Comparison of ENCODE assay signal across 8 mouse cellular contexts in genomic region chr3:51407870-51408560, GRCm38 (mm10). TPM values are rescaled to one million over a fixed set of nuclear protein-coding genes. Genes with fewer than 3 reads are reported as not detected.
DNase-seq lines count a peak whose midpoint lies in the region; ATAC-seq and TF ChIP-seq lines count a peak whose summit lies in the region.

No protein-coding gene starts in this region.

- H3K9me3 ChIP-seq in liver, postnatal 0 days (ENCODE audit: low read length): no peaks in the 10 kb centered on the region

- no peak for DNase-seq in heart, adult 2 months
- DNase-seq in heart, adult 11 months: no peak
- peak; percentile 25 to 52 for DNase-seq in heart, postnatal 10 days
- DNase-seq in liver, postnatal 0 days: no peak
- no peak for DNase-seq in urinary bladder, postnatal 14 days (ENCODE audit: low spot score)
- DNase-seq in left cerebral cortex, postnatal 10 days (ENCODE audit: extremely low spot score in 1 of 2, low spot score in 2 of 2): no peak

- no peak for TF ChIP-seq EP300 in heart, adult 2 months (IDR thresholded peaks at IDR 0.05; ENCODE audit: insufficient read depth, low read depth, low read length)
- no peak for TF ChIP-seq EP300 in liver, postnatal 0 days (IDR thresholded peaks at IDR 0.05; ENCODE audit: low read depth)

- H3K79me2 ChIP-seq in heart, adult 2 months (replicated peaks; ENCODE audit: control insufficient read depth, insufficient read depth, low read length): no peaks in the 10 kb centered on the region
- H3K79me2 ChIP-seq in C2C12 (ENCODE audit: control insufficient read depth, insufficient read depth): peaks cover 20% of the 10 kb centered on the region

- H3K4me3 ChIP-seq in heart, adult 2 months: peak overlapping the region; percentile 87
- peak overlapping the region; percentile 86 for H3K4me3 ChIP-seq in C2C12 (ENCODE audit: insufficient read depth, poor library complexity, severe bottlenecking)
- peak overlapping the region; percentile 82 for H3K4me3 ChIP-seq in brown adipose tissue, adult 24 weeks (ENCODE audit: insufficient read depth, low read depth, low read length)
- H3K4me3 ChIP-seq in liver, postnatal 0 days (ENCODE audit: low read depth, low read length): peak overlapping the region; percentile 90

- no peak for TF ChIP-seq POLR2A in heart, adult 2 months (IDR thresholded peaks at IDR 0.05; ENCODE audit: insufficient read depth, low read depth, low read length)

- peaks cover 1% of the 10 kb centered on the region; the same call in 1 of the 2 replicates for H3K4me1 ChIP-seq in heart, adult 2 months (ENCODE audit: control insufficient read depth, insufficient read depth, low read length)
- H3K4me1 ChIP-seq in brown adipose tissue, adult 24 weeks (ENCODE audit: control insufficient read depth, insufficient read depth, insufficient read length, low read length): peaks cover 3% of the 10 kb centered on the region; the same call in 1 of the 2 replicates
- H3K4me1 ChIP-seq in liver, postnatal 0 days (ENCODE audit: insufficient read depth): peaks cover 12% of the 10 kb centered on the region

- peaks cover 6% of the 10 kb centered on the region for H3K36me3 ChIP-seq in heart, adult 2 months (ENCODE audit: control insufficient read depth, insufficient read depth, low read length)
- peaks cover 33% of the 10 kb centered on the region for H3K36me3 ChIP-seq in C2C12 (ENCODE audit: control insufficient read depth, insufficient read depth)
- H3K36me3 ChIP-seq in liver, postnatal 0 days (replicated peaks; ENCODE audit: insufficient read depth, low read length): peaks cover 16% of the 10 kb centered on the region

- peak overlapping the region; percentile 98 for H3ac ChIP-seq in C2C12 (ENCODE audit: control insufficient read depth, insufficient read length, low read depth)

- H3K79me3 ChIP-seq in C2C12 (ENCODE audit: low read depth): peaks cover 2% of the 10 kb centered on the region

- intact Hi-C loops in heart, adult 2 months (cut with DNase I): loop anchor here (2.0 to 5.0 kb wide), 2 partner anchors 29 to 176 kb away; no protein-coding TSS in a partner anchor
- intact Hi-C loops in heart, postnatal 10 days (cut with DNase I): loop anchor here (2.0 to 5.0 kb wide), 3 partner anchors 29 to 176 kb away; no protein-coding TSS in a partner anchor
- intact Hi-C loops in left cerebral cortex, postnatal 10 days (cut with DNase I): no loop called here

- H3K27me3 ChIP-seq in heart, adult 2 months (ENCODE audit: control insufficient read depth, insufficient read depth, low read length): no peaks in the 10 kb centered on the region
- no peaks in the 10 kb centered on the region for H3K27me3 ChIP-seq in C2C12 (ENCODE audit: control insufficient read depth, insufficient read depth, insufficient read length)
- no peaks in the 10 kb centered on the region for H3K27me3 ChIP-seq in liver, postnatal 0 days (ENCODE audit: insufficient read depth, low read length)

- peak overlapping the region; percentile 94 for H3K9ac ChIP-seq in heart, adult 2 months (ENCODE audit: low read depth, low read length)
- H3K9ac ChIP-seq in liver, postnatal 0 days (replicated peaks): peak overlapping the region; percentile 88

- peak overlapping the region; percentile 85 for H3K27ac ChIP-seq in heart, adult 2 months
- peak overlapping the region; percentile 95 for H3K27ac ChIP-seq in brown adipose tissue, adult 24 weeks (replicated peaks; ENCODE audit: low read depth, low read length)
- peak overlapping the region; percentile 92 for H3K27ac ChIP-seq in liver, postnatal 0 days (ENCODE audit: low read depth)

- 17% methylated on average over 20 of the region's 20 CpGs for WGBS in heart, adult 2 months
- WGBS in liver, postnatal 0 days (ENCODE audit: insufficient replicate concordance): 21% methylated on average over 20 of the region's 20 CpGs

- no peak for TF ChIP-seq CTCF in heart, adult 2 months (IDR thresholded peaks at IDR 0.05)
- no peak for TF ChIP-seq CTCF in C2C12 (IDR thresholded peaks at IDR 0.05; ENCODE audit: control insufficient read depth, insufficient read depth, insufficient read length)
- TF ChIP-seq CTCF in liver, postnatal 0 days (IDR thresholded peaks at IDR 0.05; ENCODE audit: low read depth): no peak

- peak overlapping the region; percentile 80 for H3K4me2 ChIP-seq in liver, postnatal 0 days (ENCODE audit: low read depth, low read length)

- no peak; the same call in 1 of the 2 replicates for ATAC-seq in liver, postnatal 0 days

TF ChIP-seq in C2C12, 6 proteins besides CTCF, POLR2A, EP300 and RAD21:
- TF ChIP-seq MAX (IDR thresholded peaks at IDR 0.05): no peak
- no peak for TF ChIP-seq MYOD1 (IDR thresholded peaks at IDR 0.05; ENCODE audit: control insufficient read depth, insufficient read length, low read depth)
- TF ChIP-seq USF1 (IDR thresholded peaks at IDR 0.05; ENCODE audit: low read depth): no peak

RNA-seq across cellular contexts. Expression of gene Ndufc1, which starts 0.8 kb away (rescaled TPM):
- total RNA-seq in heart, adult 2 months (2021): 1,000 to 10,000 TPM; 1,555 to 1,819 TPM
- 526 and 770 TPM in 2 replicates for polyA plus RNA-seq in heart, adult 2 months (2012; rRNA removed)
- polyA plus RNA-seq in C2C12 (2012; fragmentation: generic; extraction: Trizol): 473 TPM
- 1,941 and 2,055 TPM in 2 replicates for polyA plus RNA-seq in brown adipose tissue, adult 24 weeks (2012; ENCODE audit: insufficient read depth, insufficient read length, missing spikeins)
- 1,000 to 10,000 TPM; 1,294 to 1,362 TPM for total RNA-seq in heart, postnatal 10 days (2021)
- polyA plus RNA-seq in liver, postnatal 0 days (2015; fragmentation: Nextera tagmentation; extraction: Ambion mirVana): 766 and 780 TPM in 2 replicates
- 100 to 1,000 TPM; 341 to 350 TPM for total RNA-seq in left cerebral cortex, postnatal 10 days (2021)

RNA-seq across cellular contexts. Expression of gene Naa15, which starts 6.9 kb away (rescaled TPM):
- 10 to 100 TPM; 45.9 to 55.0 TPM for total RNA-seq in heart, adult 2 months (2021)
- 4.9 and 10.8 TPM in 2 replicates for polyA plus RNA-seq in heart, adult 2 months (2012; rRNA removed)
- 13.3 TPM for polyA plus RNA-seq in C2C12 (2012; fragmentation: generic; extraction: Trizol)
- 22.5 and 26.8 TPM in 2 replicates for polyA plus RNA-seq in brown adipose tissue, adult 24 weeks (2012; ENCODE audit: insufficient read depth, insufficient read length, missing spikeins)
- total RNA-seq in heart, postnatal 10 days (2021): 10 to 100 TPM; 48.4 to 48.6 TPM
- 11.3 and 11.9 TPM in 2 replicates for polyA plus RNA-seq in liver, postnatal 0 days (2015; fragmentation: Nextera tagmentation; extraction: Ambion mirVana)
- total RNA-seq in left cerebral cortex, postnatal 10 days (2021): 10 to 100 TPM; 48.0 to 56.5 TPM

RNA-seq across cellular contexts. Expression of gene Mgarp, which starts 11.5 kb away (rescaled TPM):
- under 1 TPM in 1 of 2 experiments, not detected in 1; 0.70 TPM for total RNA-seq in heart, adult 2 months (2021)
- polyA plus RNA-seq in heart, adult 2 months (2012; rRNA removed): 0.12 and 0.41 TPM in 2 replicates
- polyA plus RNA-seq in C2C12 (2012; fragmentation: generic; extraction: Trizol): 0.23 TPM
- not detected in 2 replicates for polyA plus RNA-seq in brown adipose tissue, adult 24 weeks (2012; ENCODE audit: insufficient read depth, insufficient read length, missing spikeins)
- total RNA-seq in heart, postnatal 10 days (2021): under 1 TPM; 0.42 to 0.48 TPM
- 0.34 and 0.60 TPM in 2 replicates for polyA plus RNA-seq in liver, postnatal 0 days (2015; fragmentation: Nextera tagmentation; extraction: Ambion mirVana)
- not detected for total RNA-seq in left cerebral cortex, postnatal 10 days (2021)

Comparison
In these comparisons a context has a peak if more than half of its experiments do, and no peak if none do; other contexts are left out.
1. DNase-seq: peak in heart, postnatal 10 days (2 of 2); none in heart, adult 2 months (0 of 2), heart, adult 11 months (single experiment), liver, postnatal 0 days (single experiment), urinary bladder, postnatal 14 days (single experiment) and left cerebral cortex, postnatal 10 days (0 of 2).
2. Peak in every context shown above with its lines, with median percentiles within 50 percentile points of each other: H3K27ac ChIP-seq and H3K4me3 ChIP-seq.